Mouse (Mus musculus) lung, embryonic 15.5 days (tissue): ENCODE measurements around the gene Tbp. TPM values are rescaled to one million over a fixed set of nuclear protein-coding genes. Genes with fewer than 3 reads are reported as not detected.
"Not testable (repeated sequence)": the region's sequence is repeated elsewhere in the genome, so short reads cannot be mapped to it uniquely, and the experiment has no call there.

ENCODE experiments used
- ATAC-seq: fragments of 200-750 bp; cut with Nextera tagmentation; 2 replicates; pipeline ENCODE4 v1.8.0; 2017; ENCODE audit warnings: moderate number of reproducible peaks, borderline replicate concordance; ENCODE audit not compliant: low FRiP score, low TSS enrichment; ENCODE audit errors: extremely low read depth
- H3K27ac ChIP-seq: fragments of 300-500 bp; sonication (generic); 2 replicates; pipeline ENCODE4 v1.5.1; 2015; ENCODE audit warnings: moderate library complexity, mild to moderate bottlenecking, inconsistent platforms
- H3K27me3 ChIP-seq: fragments of 300-500 bp; sonication (generic); 2 replicates; pipeline ENCODE4 v1.6.1; 2015; ENCODE audit warnings: inconsistent platforms
- H3K36me3 ChIP-seq: fragments of 300-500 bp; sonication (generic); 2 replicates; pipeline ENCODE4 v1.6.1; 2015; ENCODE audit warnings: inconsistent platforms
- H3K4me1 ChIP-seq: fragments of 300-500 bp; sonication (generic); 2 replicates; pipeline ENCODE4 v1.6.1; 2015; ENCODE audit warnings: inconsistent platforms
- H3K4me2 ChIP-seq: fragments of 300-500 bp; sonication (generic); 2 replicates; pipeline ENCODE4 v1.6.1; 2015; ENCODE audit warnings: inconsistent platforms, mild to moderate bottlenecking, moderate library complexity
- H3K4me3 ChIP-seq: fragments of 300-500 bp; sonication (generic); 2 replicates; pipeline ENCODE4 v1.5.1; 2015; ENCODE audit warnings: mild to moderate bottlenecking, inconsistent platforms
- H3K9ac ChIP-seq: fragments of 300-500 bp; sonication (generic); 2 replicates; pipeline ENCODE4 v1.6.1; 2015; ENCODE audit warnings: inconsistent platforms
- H3K9me3 ChIP-seq: fragments of 300-500 bp; sonication (generic); 2 replicates; pipeline ENCODE4 v1.6.1; 2016; ENCODE audit warnings: inconsistent platforms
- WGBS: fragments of 180-500 bp; shearing (Covaris S2); methylation state at CpG from one replicate; pipeline ENCODE4 v1.1.7; 2015; 5-methylcytosine and 5-hydroxymethylcytosine counted together
- polyA plus RNA-seq: library from polyadenylated mRNA; unstranded; fragments of >200 nt; fragmentation: Nextera tagmentation; extraction: Ambion mirVana; gene quantifications from 2 replicates; pipeline ENCODE4 v1.2.1, GENCODE M21; 2015

Gene Tbp
- polyA plus RNA-seq, 1 experiment from 2014 or later: 48.7 TPM

- Histone ChIP-seq H3K4me1 (no peaks in the 10 kb centered on the region), H3K27me3 (no peaks in the 10 kb centered on the region), H3K9me3 (no peaks in the 10 kb centered on the region), H3K4me3 (no peak overlapping the region), H3K27ac (no peak overlapping the region), H3K9ac (no peak overlapping the region), H3K4me2 (no peak overlapping the region), H3K36me3 (peaks cover 87% of the 10 kb centered on the region)
- no peak for ATAC-seq
- WGBS: 90% methylated on average over 5 of the region's 5 CpGs
Measured at GRCm38 (mm10) chr17:15518186-15518585, 18.5 kb downstream of the Tbp start.

GRCm38 (mm10) chr17:15518766-15519165 lies 19.1 kb downstream of the Tbp start:
- WGBS: 94% methylated on average over 1 of the region's 1 CpGs

GRCm38 (mm10) chr17:15526304-15526703 lies 26.6 kb downstream of the Tbp start:
- no peak for ATAC-seq
- 9% methylated on average over 10 of the region's 10 CpGs for WGBS
- Histone ChIP-seq H3K4me1 (peaks cover 19% of the 10 kb centered on the region), H3K4me2 (peak overlapping the region; percentile 89), H3K9ac (peak overlapping the region; percentile 80), H3K9me3 (no peaks in the 10 kb centered on the region), H3K27me3 (no peaks in the 10 kb centered on the region), H3K27ac (no peak overlapping the region), H3K36me3 (peaks cover 30% of the 10 kb centered on the region), H3K4me3 (peak overlapping the region; percentile 68)

More at GRCm38 (mm10) chr17:15518766-15519165, 19.1 kb downstream of the Tbp start:
- Histone ChIP-seq H3K4me1 (no peaks in the 10 kb centered on the region), H3K36me3 (peaks cover 85% of the 10 kb centered on the region), H3K4me3 (no peak overlapping the region), H3K27ac (no peak overlapping the region), H3K9ac (no peak overlapping the region), H3K9me3 (no peaks in the 10 kb centered on the region), H3K4me2 (no peak overlapping the region), H3K27me3 (no peaks in the 10 kb centered on the region)
- no peak for ATAC-seq

GRCm38 (mm10) chr17:15526986-15527810 lies 27.5 kb downstream of the Tbp start, which contains the start of gene Pdcd2:
Gene Pdcd2 (minus strand): TSS chr17:15527301.
- Histone ChIP-seq H3K9me3 (no peaks in the 10 kb centered on the region), H3K4me2 (peak within 1 kb of the TSS; percentile 89), H3K27ac (peak within 1 kb of the TSS; percentile 88), H3K4me3 (peak within 1 kb of the TSS; percentile 68), H3K4me1 (peaks cover 19% of the 10 kb centered on the region), H3K27me3 (no peaks in the 10 kb centered on the region), H3K9ac (peak within 1 kb of the TSS; percentile 80), H3K36me3 (peaks cover 21% of the 10 kb centered on the region)
- ATAC-seq: peak; percentile 99
- WGBS: under 1% methylated on average over 54 of the region's 55 CpGs

GRCm38 (mm10) chr17:15527811-15528136 lies 28.1 kb downstream of the Tbp start:
- Histone ChIP-seq H3K27me3 (no peaks in the 10 kb centered on the region), H3K27ac (peak overlapping the region; percentile 88), H3K9me3 (no peaks in the 10 kb centered on the region), H3K4me1 (peaks cover 19% of the 10 kb centered on the region), H3K4me2 (peak overlapping the region; percentile 89), H3K9ac (peak overlapping the region; percentile 80), H3K36me3 (peaks cover 17% of the 10 kb centered on the region), H3K4me3 (peak overlapping the region; percentile 68)
- ATAC-seq: no peak
- 41% methylated on average over 3 of the region's 3 CpGs for WGBS

GRCm38 (mm10) chr17:15528887-15529286 lies 29.2 kb downstream of the Tbp start:
- H3K27ac ChIP-seq: no peak overlapping the region
- no peaks in the 10 kb centered on the region for H3K9me3 ChIP-seq
- no peak overlapping the region for H3K4me2 ChIP-seq
- no peaks in the 10 kb centered on the region for H3K27me3 ChIP-seq
- H3K9ac ChIP-seq: no peak overlapping the region
- peaks cover 19% of the 10 kb centered on the region for H3K4me1 ChIP-seq
- H3K36me3 ChIP-seq: peaks cover 10% of the 10 kb centered on the region
- 76% methylated on average over 2 of the region's 2 CpGs for WGBS
- no peak for ATAC-seq
- no peak overlapping the region for H3K4me3 ChIP-seq

GRCm38 (mm10) chr17:15530141-15530540 lies 30.5 kb downstream of the Tbp start:
- WGBS: 9% methylated on average over 5 of the region's 5 CpGs
- Histone ChIP-seq H3K9ac (no peak overlapping the region), H3K27ac (no peak overlapping the region)

GRCm38 (mm10) chr17:15535162-15535800 lies 35.6 kb downstream of the Tbp start:
- ATAC-seq: no peak
- Histone ChIP-seq H3K4me1 (peaks cover 4% of the 10 kb centered on the region; the same call in 1 of the 2 replicates), H3K36me3 (no peaks in the 10 kb centered on the region), H3K4me2 (no peak overlapping the region), H3K9ac (no peak overlapping the region), H3K27me3 (peaks cover 25% of the 10 kb centered on the region), H3K4me3 (peak overlapping the region; percentile 46; the same call in 1 of the 2 replicates), H3K9me3 (no peaks in the 10 kb centered on the region), H3K27ac (no peak overlapping the region)
- WGBS: 60% methylated on average over 11 of the region's 11 CpGs

More at GRCm38 (mm10) chr17:15530141-15530540, 30.5 kb downstream of the Tbp start:
- Histone ChIP-seq H3K4me1 (peaks cover 19% of the 10 kb centered on the region), H3K36me3 (no peaks in the 10 kb centered on the region), H3K4me2 (no peak overlapping the region), H3K27me3 (peaks cover 3% of the 10 kb centered on the region), H3K4me3 (no peak overlapping the region), H3K9me3 (no peaks in the 10 kb centered on the region)
- ATAC-seq: no peak

- no peak for ATAC-seq
- WGBS: 15% methylated on average over 8 of the region's 8 CpGs
- Histone ChIP-seq H3K4me1 (peaks cover 4% of the 10 kb centered on the region; the same call in 1 of the 2 replicates), H3K27ac (no peak overlapping the region), H3K36me3 (no peaks in the 10 kb centered on the region), H3K9ac (no peak overlapping the region), H3K4me3 (peak overlapping the region; percentile 46), H3K4me2 (peak overlapping the region; percentile 89), H3K9me3 (no peaks in the 10 kb centered on the region), H3K27me3 (peaks cover 25% of the 10 kb centered on the region)
Measured at GRCm38 (mm10) chr17:15535943-15536342, 36.3 kb downstream of the Tbp start.

GRCm38 (mm10) chr17:15536457-15536904 lies 36.8 kb downstream of the Tbp start:
- H3K9ac ChIP-seq: peak overlapping the region; percentile 29
- ATAC-seq: no peak

GRCm38 (mm10) chr17:15540309-15540708 lies 40.6 kb downstream of the Tbp start:
- Histone ChIP-seq H3K9me3 (no peaks in the 10 kb centered on the region; the same call in 1 of the 2 replicates), H3K36me3 (no peaks in the 10 kb centered on the region), H3K4me2 (no peak overlapping the region), H3K4me3 (no peak overlapping the region), H3K27ac (no peak overlapping the region), H3K27me3 (peaks cover 20% of the 10 kb centered on the region), H3K4me1 (peaks cover 4% of the 10 kb centered on the region; the same call in 1 of the 2 replicates), H3K9ac (no peak overlapping the region)
- ATAC-seq: no peak
- WGBS: 68% methylated on average over 4 of the region's 4 CpGs

More at GRCm38 (mm10) chr17:15536457-15536904, 36.8 kb downstream of the Tbp start:
- H3K27me3 ChIP-seq: peaks cover 25% of the 10 kb centered on the region
- H3K9me3 ChIP-seq: no peaks in the 10 kb centered on the region
- H3K27ac ChIP-seq: no peak overlapping the region
- WGBS: 1% methylated on average over 33 of the region's 33 CpGs
- H3K4me2 ChIP-seq: peak overlapping the region; percentile 89
- no peaks in the 10 kb centered on the region for H3K36me3 ChIP-seq
- peak overlapping the region; percentile 46 for H3K4me3 ChIP-seq
- H3K4me1 ChIP-seq: peaks cover 4% of the 10 kb centered on the region; the same call in 1 of the 2 replicates

GRCm38 (mm10) chr17:15543868-15544267 lies 44.2 kb downstream of the Tbp start:
- not testable (repeated sequence) for H3K27ac ChIP-seq, H3K4me2 ChIP-seq, H3K4me1 ChIP-seq, H3K4me3 ChIP-seq, H3K9ac ChIP-seq, ATAC-seq, H3K36me3 ChIP-seq, H3K27me3 ChIP-seq, H3K9me3 ChIP-seq
- WGBS: 63% methylated on average over 4 of the region's 4 CpGs
